Mouse (Mus musculus) E14TG2a.4 (cell line): ENCODE measurements around the gene Fcgr4.

Experiments
- H3K27me3 ChIP-seq: 2 replicates; pipeline ENCODE4 v1.6.1; 2014; ENCODE audit warnings: low read length, control low read depth; ENCODE audit not compliant: insufficient read depth
- H3K36me3 ChIP-seq: 2 replicates; pipeline ENCODE4 v1.6.1; 2014; ENCODE audit warnings: low read length, control low read depth; ENCODE audit not compliant: insufficient read depth
- H3K4me1 ChIP-seq: replicated peaks from 2 replicates; pipeline ENCODE4 v1.6.1; 2014; ENCODE audit warnings: low read depth, low read length, control low read depth
- H3K4me3 ChIP-seq: replicated peaks from 2 replicates; pipeline ENCODE4 v1.5.1; 2014; ENCODE audit warnings: mild to moderate bottlenecking, low read length
- H3K9me3 ChIP-seq: 2 replicates; pipeline ENCODE4 v1.6.1; 2014; ENCODE audit warnings: low read length, control low read depth
- CTCF ChIP-seq: conservative IDR thresholded peaks from 2 replicates; pipeline ENCODE4 v1.5.1; 2014; ENCODE audit warnings: low read length
- NANOG ChIP-seq: IDR thresholded peaks from 2 replicates; pipeline ENCODE4 v1.6.1; 2014; ENCODE audit warnings: borderline replicate concordance, low read length, mixed read lengths
- POU5F1 ChIP-seq: IDR thresholded peaks from 2 replicates; pipeline ENCODE4 v1.6.1; 2014; ENCODE audit warnings: low read length, borderline replicate concordance

Fcgr4 gene

GRCm38 (mm10) chr1:170982301-170982700 is 36.4 kb upstream of the Fcgr4 start:
- Histone ChIP-seq H3K4me3 (no peak overlapping the region), H3K27me3 (no peaks in the 10 kb centered on the region), H3K9me3 (no peaks in the 10 kb centered on the region), H3K36me3 (peaks cover 17% of the 10 kb centered on the region), H3K4me1 (peaks cover 57% of the 10 kb centered on the region)
- TF ChIP-seq POU5F1 = no peak
- TF ChIP-seq NANOG = no peak
- TF ChIP-seq CTCF = no peak

GRCm38 (mm10) chr1:170983066-170983465 is 35.7 kb upstream of the Fcgr4 start:
- H3K36me3 ChIP-seq = peaks cover 17% of the 10 kb centered on the region
- peaks cover 52% of the 10 kb centered on the region for H3K4me1 ChIP-seq
- TF ChIP-seq POU5F1 = no peak
- no peak for TF ChIP-seq CTCF
- no peaks in the 10 kb centered on the region for H3K9me3 ChIP-seq
- H3K27me3 ChIP-seq = no peaks in the 10 kb centered on the region
- no peak overlapping the region for H3K4me3 ChIP-seq

GRCm38 (mm10) chr1:170985092-170985491 is 33.6 kb upstream of the Fcgr4 start:
- Histone ChIP-seq H3K4me1 (peaks cover 56% of the 10 kb centered on the region), H3K27me3 (no peaks in the 10 kb centered on the region), H3K36me3 (peaks cover 17% of the 10 kb centered on the region), H3K9me3 (no peaks in the 10 kb centered on the region), H3K4me3 (no peak overlapping the region)
- TF ChIP-seq POU5F1 = no peak
- no peak for TF ChIP-seq CTCF
- no peak for TF ChIP-seq NANOG

GRCm38 (mm10) chr1:170985861-170986260 is 32.9 kb upstream of the Fcgr4 start:
- no peak for TF ChIP-seq POU5F1
- TF ChIP-seq CTCF = no peak
- TF ChIP-seq NANOG = no peak
- Histone ChIP-seq H3K4me1 (peaks cover 55% of the 10 kb centered on the region), H3K27me3 (no peaks in the 10 kb centered on the region), H3K4me3 (no peak overlapping the region), H3K9me3 (no peaks in the 10 kb centered on the region), H3K36me3 (peaks cover 17% of the 10 kb centered on the region)

- H3K4me1 ChIP-seq = peaks cover 46% of the 10 kb centered on the region
- peaks cover 5% of the 10 kb centered on the region; the same call in 1 of the 2 replicates for H3K36me3 ChIP-seq
- no peaks in the 10 kb centered on the region for H3K9me3 ChIP-seq
- no peak for TF ChIP-seq NANOG
- TF ChIP-seq POU5F1 = no peak
- TF ChIP-seq CTCF = no peak
- peak overlapping the region; percentile 17; the same call in 1 of the 2 replicates for H3K4me3 ChIP-seq
- no peaks in the 10 kb centered on the region for H3K27me3 ChIP-seq
Measured at GRCm38 (mm10) chr1:170989656-170990055, 29.1 kb upstream of the Fcgr4 start.

- Histone ChIP-seq H3K4me3 (no peak overlapping the region), H3K9me3 (no peaks in the 10 kb centered on the region), H3K4me1 (peaks cover 27% of the 10 kb centered on the region), H3K36me3 (no peaks in the 10 kb centered on the region), H3K27me3 (no peaks in the 10 kb centered on the region)
- TF ChIP-seq CTCF (peak; percentile 47), POU5F1 (no peak), NANOG (no peak)
Measured at GRCm38 (mm10) chr1:170992550-170992949, 26.2 kb upstream of the Fcgr4 start.

- Histone ChIP-seq H3K36me3 (no peaks in the 10 kb centered on the region), H3K9me3 (no peaks in the 10 kb centered on the region), H3K4me1 (peaks cover 15% of the 10 kb centered on the region), H3K4me3 (no peak overlapping the region), H3K27me3 (peaks cover 6% of the 10 kb centered on the region; the same call in 1 of the 2 replicates)
- no peak for TF ChIP-seq POU5F1
- TF ChIP-seq CTCF = no peak
- TF ChIP-seq NANOG = no peak
Measured at GRCm38 (mm10) chr1:170996034-170996433, 22.7 kb upstream of the Fcgr4 start.

- TF ChIP-seq POU5F1 (no peak), NANOG (no peak), CTCF (peak; percentile 63)
Measured at GRCm38 (mm10) chr1:170996753-170997152, 22.0 kb upstream of the Fcgr4 start.

More at GRCm38 (mm10) chr1:170996753-170997152, 22.0 kb upstream of the Fcgr4 start:
- Histone ChIP-seq H3K27me3 (peaks cover 6% of the 10 kb centered on the region; the same call in 1 of the 2 replicates), H3K9me3 (no peaks in the 10 kb centered on the region), H3K4me3 (no peak overlapping the region), H3K36me3 (no peaks in the 10 kb centered on the region), H3K4me1 (peaks cover 15% of the 10 kb centered on the region)
